Mouse (Mus musculus) T-helper 17 cell (primary cell): ENCODE data around the gene Gm7168.
"Not testable (repeated sequence)": the region's sequence is repeated elsewhere in the genome, so short reads cannot be mapped to it uniquely, and the experiment has no call there.

ENCODE experiments used
- in situ Hi-C, 2 experiments: fragments of 300-600 bp; cut with MboI, MseI; formaldehyde crosslinking; loops; 1 replicate in 1 of 2; 2 replicates in 1 of 2; pipeline ENCODE4 v1.15.1; 2025; ENCODE audit warnings: high pct_unique_total_duplicates in 2 of 2

The Gm7168 gene

GRCm38 (mm10) chr17:13948073-13948472 lies at the start of gene Gm7168:
Gene Gm7168, plus strand, starts transcription at chr17:13948373.
- in situ Hi-C loops: loop anchor here in 1 of 2 experiments (10.0 to 25.0 kb wide), 2 partner anchors 107 to 461 kb away; partner anchors contain the start of gene Gm7358

GRCm38 (mm10) chr17:13898838-13899237 lies 49.3 kb upstream of the Gm7168 start:
- in situ Hi-C loops: no loop called here

GRCm38 (mm10) chr17:13899241-13899640 lies 48.9 kb upstream of the Gm7168 start:
- in situ Hi-C loops: no loop called here

GRCm38 (mm10) chr17:13903793-13904192 lies 44.4 kb upstream of the Gm7168 start:
- in situ Hi-C loops: no loop called here

GRCm38 (mm10) chr17:13907082-13907481 lies 41.1 kb upstream of the Gm7168 start:
- in situ Hi-C loops: no loop called here

- in situ Hi-C loops: no loop called here
Measured at GRCm38 (mm10) chr17:13907681-13908080, 40.5 kb upstream of the Gm7168 start.

GRCm38 (mm10) chr17:13913951-13914350 lies 34.2 kb upstream of the Gm7168 start:
- in situ Hi-C loops: no loop called here

GRCm38 (mm10) chr17:13914531-13914930 lies 33.6 kb upstream of the Gm7168 start:
- in situ Hi-C loops: no loop called here

GRCm38 (mm10) chr17:13920771-13921170 lies 27.4 kb upstream of the Gm7168 start:
- in situ Hi-C loops: no loop called here

GRCm38 (mm10) chr17:13923418-13923817 lies 24.8 kb upstream of the Gm7168 start:
- in situ Hi-C loops: no loop called here

- in situ Hi-C loops: no loop called here
Measured at GRCm38 (mm10) chr17:13924588-13924987, 23.6 kb upstream of the Gm7168 start.

GRCm38 (mm10) chr17:13925931-13926330 lies 22.2 kb upstream of the Gm7168 start:
- in situ Hi-C loops: loop anchor here (5.0 to 25.0 kb wide), 2 partner anchors 334 to 439 kb away; no protein-coding TSS in a partner anchor

GRCm38 (mm10) chr17:13930421-13930820 lies 17.8 kb upstream of the Gm7168 start:
- in situ Hi-C loops: loop anchor here (10.0 to 25.0 kb wide), 3 partner anchors 226 to 1424 kb away; no protein-coding TSS in a partner anchor

GRCm38 (mm10) chr17:13935364-13935763 lies 12.8 kb upstream of the Gm7168 start:
- in situ Hi-C loops: loop anchor here (10.0 to 25.0 kb wide), 3 partner anchors 231 to 1419 kb away; no protein-coding TSS in a partner anchor

- in situ Hi-C loops: loop anchor here (10.0 to 25.0 kb wide), 3 partner anchors 233 to 1417 kb away; no protein-coding TSS in a partner anchor
Measured at GRCm38 (mm10) chr17:13937787-13938186, 10.4 kb upstream of the Gm7168 start.

GRCm38 (mm10) chr17:13938652-13939051 lies 9.5 kb upstream of the Gm7168 start:
- in situ Hi-C loops: loop anchor here (10.0 to 25.0 kb wide), 3 partner anchors 234 to 1416 kb away; no protein-coding TSS in a partner anchor

- in situ Hi-C loops: loop anchor here (10.0 to 25.0 kb wide), 3 partner anchors 234 to 1416 kb away; no protein-coding TSS in a partner anchor
Measured at GRCm38 (mm10) chr17:13939231-13939630, 8.9 kb upstream of the Gm7168 start.

- in situ Hi-C loops: loop anchor here in 1 of 2 experiments (10.0 to 25.0 kb wide), 2 partner anchors 114 to 453 kb away; partner anchors contain the start of gene Gm7358
Measured at GRCm38 (mm10) chr17:13940487-13940886, 7.7 kb upstream of the Gm7168 start.

GRCm38 (mm10) chr17:13951570-13951969 lies 3.4 kb downstream of the Gm7168 start:
- in situ Hi-C loops: loop anchor here in 1 of 2 experiments (5.0 kb wide), 2 partner anchors 46 to 101 kb away; no protein-coding TSS in a partner anchor

GRCm38 (mm10) chr17:13958129-13958528 lies 10.0 kb downstream of the Gm7168 start:
- in situ Hi-C loops: not testable (repeated sequence)

- in situ Hi-C loops: not testable (repeated sequence)
Measured at GRCm38 (mm10) chr17:13962245-13962644, 14.1 kb downstream of the Gm7168 start.

- in situ Hi-C loops: not testable (repeated sequence)
Measured at GRCm38 (mm10) chr17:13965048-13965447, 16.9 kb downstream of the Gm7168 start.

- in situ Hi-C loops: loop anchor here (5.0 kb wide), 1 partner anchor 62 kb away; no protein-coding TSS in a partner anchor
Measured at GRCm38 (mm10) chr17:13969917-13970316, 21.7 kb downstream of the Gm7168 start.
